ENCODE assay signal across 8 mouse cellular contexts in the genomic region with DNA sequence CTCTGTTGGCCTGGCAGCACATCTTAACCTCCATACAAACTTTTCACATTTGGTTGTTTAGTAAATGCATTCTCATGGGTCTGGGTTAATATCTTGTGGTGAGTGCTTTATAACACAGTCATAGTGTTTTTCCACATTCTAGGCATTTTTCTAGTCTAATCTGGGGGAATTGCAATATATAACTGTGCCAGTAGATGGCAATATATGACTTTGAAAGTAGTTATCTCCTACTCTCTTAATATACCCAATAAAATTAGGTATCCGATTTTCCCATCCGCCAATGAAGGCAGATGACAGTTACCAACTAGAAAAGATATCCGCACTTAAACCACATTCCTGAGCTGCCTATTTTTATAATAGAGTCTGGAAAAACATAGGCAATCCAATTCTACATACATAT. TPM values are rescaled to one million over a fixed set of nuclear protein-coding genes. Genes with fewer than 3 reads are reported as not detected.
A peak's percentile ranks its signal among the peaks of the same experiment; 100 is the strongest.
DNase-seq lines count a peak whose midpoint lies in the region; TF ChIP-seq lines count a peak whose summit lies in the region.

No protein-coding gene starts in this region.

- peak; percentile 84 for TF ChIP-seq CTCF in layer of hippocampus, adult 2 months (conservative IDR thresholded peaks at IDR 0.05)

- DNase-seq in layer of hippocampus, adult 2 months (ENCODE audit: low spot score in 2 of 2) = peak in 1 of 2 experiments; percentile 17
- DNase-seq in layer of hippocampus, postnatal 25 days (ENCODE audit: extremely low spot score in 1 of 2, low spot score in 1 of 2) = no peak
- peak; percentile 11 for DNase-seq in MEL-GATA-1-ER (ENCODE audit: extremely low read depth, low read depth)
- peak; percentile 61 for DNase-seq in embryo, embryonic 11 days
- DNase-seq in mesoderm, embryonic 11.5 days (ENCODE audit: low read depth, low spot score) = peak; percentile 44
- no peak for DNase-seq in urinary bladder, adult 2 months (ENCODE audit: low spot score)
- DNase-seq in spleen, adult 12 weeks (ENCODE audit: low spot score) = no peak
- no peak for DNase-seq in right cerebral cortex, adult 18-20 months

- H3K27ac ChIP-seq in layer of hippocampus, adult 2 months = no peak overlapping the region

- no peak overlapping the region for H3K4me3 ChIP-seq in layer of hippocampus, adult 2 months

RNA-seq across cellular contexts. Expression of a gene that starts 11.7 kb away (rescaled TPM):
- total RNA-seq in layer of hippocampus, adult 2 months (2021) = 1 to 10 TPM in 1 of 2 experiments, under 1 TPM in 1; 0.98 to 1.5 TPM
- 1 to 10 TPM; 1.5 to 1.8 TPM for total RNA-seq in layer of hippocampus, postnatal 25 days (2021)
- 1.3 and 1.4 TPM in 2 replicates for polyA plus RNA-seq in urinary bladder, adult 2 months (2012; rRNA removed)

Comparison
In these comparisons a context has a peak if more than half of its experiments do, and no peak if none do; other contexts are left out.
1. DNase-seq: peak in MEL-GATA-1-ER (single experiment), embryo, embryonic 11 days (single experiment) and mesoderm, embryonic 11.5 days (single experiment); none in layer of hippocampus, postnatal 25 days (0 of 2), urinary bladder, adult 2 months (single experiment), spleen, adult 12 weeks (single experiment) and right cerebral cortex, adult 18-20 months (single experiment).